Mouse (Mus musculus) embryonic facial prominence, embryonic 11.5 days (tissue): Measurements from ENCODE around the gene Scn7a. TPM values are rescaled to one million over a fixed set of nuclear protein-coding genes. Genes with fewer than 3 reads are reported as not detected.

Experiments used
- ATAC-seq: fragments of 200-750 bp; cut with Nextera tagmentation; replicated peaks from 2 replicates; pipeline ENCODE4 v1.8.0; 2017; ENCODE audit warnings: low read depth; ENCODE audit not compliant: insufficient number of reproducible peaks, low FRiP score, low TSS enrichment
- DNase-seq: peaks from one replicate; pipeline ENCODE4 v3.0.0-alpha.2; 2015; ENCODE audit warnings: low spot score
- H3K27ac ChIP-seq: fragments of 300-500 bp; sonication (generic); replicated peaks from 2 replicates; pipeline ENCODE4 v1.5.1; 2014; ENCODE audit warnings: mild to moderate bottlenecking, low read depth, low read length, control low read depth
- H3K27me3 ChIP-seq: fragments of 300-500 bp; sonication (generic); 2 replicates; pipeline ENCODE4 v1.6.1; 2014; ENCODE audit warnings: mild to moderate bottlenecking, low read length, moderate library complexity, mixed read lengths; ENCODE audit not compliant: control insufficient read depth, insufficient read depth
- H3K36me3 ChIP-seq: fragments of 300-500 bp; sonication (generic); replicated peaks from 2 replicates; pipeline ENCODE4 v1.6.1; 2014; ENCODE audit warnings: low read depth, mild to moderate bottlenecking, low read length, moderate library complexity, mixed read lengths; ENCODE audit not compliant: control insufficient read depth, insufficient read depth
- H3K4me1 ChIP-seq: fragments of 300-500 bp; sonication (generic); 2 replicates; pipeline ENCODE4 v1.6.1; 2014; ENCODE audit warnings: low read length, mixed read lengths; ENCODE audit not compliant: control insufficient read depth, insufficient read depth
- H3K4me2 ChIP-seq: fragments of 300-500 bp; sonication (generic); 2 replicates; pipeline ENCODE4 v1.6.1; 2014; ENCODE audit warnings: low read depth, mild to moderate bottlenecking, control low read depth, low read length, moderate library complexity
- H3K4me3 ChIP-seq: fragments of 300-500 bp; sonication (generic); 2 replicates; pipeline ENCODE4 v1.5.1; 2014; ENCODE audit warnings: low read depth, low read length, control low read depth
- H3K9ac ChIP-seq: fragments of 300-500 bp; sonication (generic); replicated peaks from 2 replicates; pipeline ENCODE4 v1.6.1; 2014; ENCODE audit warnings: mild to moderate bottlenecking, control low read depth, low read length
- H3K9me3 ChIP-seq: fragments of 300-500 bp; sonication (generic); replicated peaks from 2 replicates; pipeline ENCODE4 v1.6.1; 2016; ENCODE audit warnings: mild to moderate bottlenecking, low read length, inconsistent platforms, mixed read lengths; ENCODE audit not compliant: control insufficient read depth
- WGBS: fragments of 180-500 bp; shearing (Covaris S2); extraction: QIAGEN DNeasy Blood & Tissue Kit; methylation state at CpG from one replicate; pipeline ENCODE4 v1.1.7; 2014; 5-methylcytosine and 5-hydroxymethylcytosine counted together
- polyA plus RNA-seq: library from polyadenylated mRNA; unstranded; fragments of >200 nt; fragmentation: Nextera tagmentation; extraction: Ambion mirVana; gene quantifications from 2 replicates; pipeline ENCODE4 v1.2.1, GENCODE M21; 2014

Gene Scn7a
- polyA plus RNA-seq, 1 experiment from 2014 or later = 0.43 TPM

GRCm38 (mm10) chr2:66765170-66765569, 19.5 kb downstream of the Scn7a start:
- WGBS = 59% methylated on average over 1 of the region's 1 CpGs
- Histone ChIP-seq H3K4me2 (no peak overlapping the region), H3K9me3 (no peaks in the 10 kb centered on the region), H3K36me3 (no peaks in the 10 kb centered on the region), H3K4me1 (no peaks in the 10 kb centered on the region), H3K9ac (no peak overlapping the region), H3K27ac (no peak overlapping the region), H3K27me3 (no peaks in the 10 kb centered on the region), H3K4me3 (no peak overlapping the region)
- ATAC-seq = no peak
- DNase-seq = no peak

- Histone ChIP-seq H3K27me3 (no peaks in the 10 kb centered on the region), H3K4me3 (no peak overlapping the region), H3K9ac (no peak overlapping the region), H3K27ac (no peak overlapping the region), H3K36me3 (no peaks in the 10 kb centered on the region), H3K9me3 (no peaks in the 10 kb centered on the region), H3K4me1 (no peaks in the 10 kb centered on the region), H3K4me2 (no peak overlapping the region)
- DNase-seq (no peak), ATAC-seq (no peak)
Measured at GRCm38 (mm10) chr2:66762905-66763304, 21.8 kb downstream of the Scn7a start.

DNA sequence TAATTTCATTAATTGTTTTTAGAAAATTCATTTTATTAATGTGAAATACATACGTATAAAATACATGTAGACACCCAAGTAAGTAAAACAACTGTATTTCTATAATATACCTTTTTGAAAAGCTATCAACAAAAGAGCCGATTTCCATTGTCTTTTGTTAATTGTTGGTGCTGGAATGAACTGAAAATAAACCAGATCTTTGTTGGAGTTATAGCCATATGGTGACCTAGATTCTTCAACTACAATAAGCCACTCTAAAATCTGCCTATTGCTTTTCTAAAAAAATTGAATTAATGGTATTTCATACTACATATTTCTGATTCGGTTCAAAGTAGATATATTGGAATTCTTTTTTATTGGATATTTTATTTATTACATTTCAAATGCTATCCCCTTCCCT, 56.7 kb downstream of the Scn7a start:
- H3K36me3 ChIP-seq = no peaks in the 10 kb centered on the region
- H3K27ac ChIP-seq = no peak overlapping the region
- no peak overlapping the region for H3K4me3 ChIP-seq
- no peak overlapping the region for H3K9ac ChIP-seq
- H3K9me3 ChIP-seq = no peaks in the 10 kb centered on the region
- ATAC-seq (no peak), DNase-seq (no peak)
- H3K4me2 ChIP-seq = no peak overlapping the region
- 94% methylated on average over 3 of the region's 3 CpGs for WGBS
- H3K4me1 ChIP-seq = no peaks in the 10 kb centered on the region
- no peaks in the 10 kb centered on the region for H3K27me3 ChIP-seq

GRCm38 (mm10) chr2:66727585-66727974, 57.1 kb downstream of the Scn7a start:
- H3K4me3 ChIP-seq = no peak overlapping the region

GRCm38 (mm10) chr2:66726878-66727584, 57.7 kb downstream of the Scn7a start:
- Histone ChIP-seq H3K9me3 (no peaks in the 10 kb centered on the region), H3K27ac (no peak overlapping the region), H3K4me1 (no peaks in the 10 kb centered on the region), H3K36me3 (no peaks in the 10 kb centered on the region), H3K4me3 (no peak overlapping the region), H3K27me3 (no peaks in the 10 kb centered on the region), H3K9ac (no peak overlapping the region), H3K4me2 (no peak overlapping the region)
- DNase-seq (peak; percentile 24), ATAC-seq (no peak)
- WGBS = 34% methylated on average over 2 of the region's 2 CpGs

More at GRCm38 (mm10) chr2:66727585-66727974, 57.1 kb downstream of the Scn7a start:
- no peak for DNase-seq
- no peaks in the 10 kb centered on the region for H3K27me3 ChIP-seq
- no peaks in the 10 kb centered on the region for H3K36me3 ChIP-seq
- no peaks in the 10 kb centered on the region for H3K4me1 ChIP-seq
- H3K9me3 ChIP-seq = no peaks in the 10 kb centered on the region
- no peak overlapping the region for H3K4me2 ChIP-seq
- H3K9ac ChIP-seq = no peak overlapping the region
- ATAC-seq = no peak
- no peak overlapping the region for H3K27ac ChIP-seq

DNA sequence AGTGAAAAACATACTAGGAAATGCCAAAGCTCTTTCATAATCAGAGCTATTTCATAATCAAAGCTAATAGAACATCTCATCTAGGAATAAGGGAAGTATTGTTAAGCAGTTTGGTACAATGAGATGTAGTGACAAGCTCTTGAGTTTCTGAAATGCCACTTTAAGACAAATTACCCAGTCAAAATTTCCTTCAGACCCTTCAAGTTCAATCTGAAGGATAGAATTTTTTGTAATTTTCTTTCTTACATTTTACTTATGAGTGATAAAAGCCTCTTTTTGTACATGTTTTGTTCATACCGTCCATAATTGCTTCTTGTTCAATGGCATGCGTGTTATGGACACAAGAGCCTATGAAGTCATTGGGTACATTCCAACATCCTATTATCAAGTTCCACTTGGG, 72.6 kb downstream of the Scn7a start:
- DNase-seq (no peak), ATAC-seq (no peak)
- H3K9me3 ChIP-seq = no peaks in the 10 kb centered on the region
- no peak overlapping the region for H3K9ac ChIP-seq
- no peak overlapping the region for H3K4me2 ChIP-seq
- no peak overlapping the region for H3K27ac ChIP-seq
- no peak overlapping the region for H3K4me3 ChIP-seq
- no peaks in the 10 kb centered on the region for H3K27me3 ChIP-seq
- no peaks in the 10 kb centered on the region for H3K4me1 ChIP-seq
- WGBS = 84% methylated on average over 2 of the region's 2 CpGs
- H3K36me3 ChIP-seq = no peaks in the 10 kb centered on the region

- Histone ChIP-seq H3K4me1 (no peaks in the 10 kb centered on the region), H3K27ac (no peak overlapping the region), H3K9ac (no peak overlapping the region), H3K27me3 (no peaks in the 10 kb centered on the region), H3K4me2 (no peak overlapping the region), H3K4me3 (no peak overlapping the region), H3K36me3 (no peaks in the 10 kb centered on the region), H3K9me3 (no peaks in the 10 kb centered on the region)
- ATAC-seq (no peak), DNase-seq (no peak)
- WGBS = 91% methylated on average over 2 of the region's 2 CpGs
Measured at GRCm38 (mm10) chr2:66692300-66692699, 92.4 kb downstream of the Scn7a start.

- H3K36me3 ChIP-seq = no peaks in the 10 kb centered on the region
- ATAC-seq = no peak
- 47% methylated on average over 1 of the region's 1 CpGs for WGBS
Measured at GRCm38 (mm10) chr2:66661988-66662387, 122.7 kb downstream of the Scn7a start.

More at GRCm38 (mm10) chr2:66661988-66662387, 122.7 kb downstream of the Scn7a start:
- no peaks in the 10 kb centered on the region for H3K9me3 ChIP-seq
- H3K27me3 ChIP-seq = no peaks in the 10 kb centered on the region
- H3K27ac ChIP-seq = no peak overlapping the region
- H3K4me1 ChIP-seq = no peaks in the 10 kb centered on the region
- no peak overlapping the region for H3K4me3 ChIP-seq
- peak; percentile 4 for DNase-seq
- H3K9ac ChIP-seq = no peak overlapping the region
- no peak overlapping the region for H3K4me2 ChIP-seq
